Mouse (Mus musculus): ENCODE measurements around the gene Scml4.

DNA sequence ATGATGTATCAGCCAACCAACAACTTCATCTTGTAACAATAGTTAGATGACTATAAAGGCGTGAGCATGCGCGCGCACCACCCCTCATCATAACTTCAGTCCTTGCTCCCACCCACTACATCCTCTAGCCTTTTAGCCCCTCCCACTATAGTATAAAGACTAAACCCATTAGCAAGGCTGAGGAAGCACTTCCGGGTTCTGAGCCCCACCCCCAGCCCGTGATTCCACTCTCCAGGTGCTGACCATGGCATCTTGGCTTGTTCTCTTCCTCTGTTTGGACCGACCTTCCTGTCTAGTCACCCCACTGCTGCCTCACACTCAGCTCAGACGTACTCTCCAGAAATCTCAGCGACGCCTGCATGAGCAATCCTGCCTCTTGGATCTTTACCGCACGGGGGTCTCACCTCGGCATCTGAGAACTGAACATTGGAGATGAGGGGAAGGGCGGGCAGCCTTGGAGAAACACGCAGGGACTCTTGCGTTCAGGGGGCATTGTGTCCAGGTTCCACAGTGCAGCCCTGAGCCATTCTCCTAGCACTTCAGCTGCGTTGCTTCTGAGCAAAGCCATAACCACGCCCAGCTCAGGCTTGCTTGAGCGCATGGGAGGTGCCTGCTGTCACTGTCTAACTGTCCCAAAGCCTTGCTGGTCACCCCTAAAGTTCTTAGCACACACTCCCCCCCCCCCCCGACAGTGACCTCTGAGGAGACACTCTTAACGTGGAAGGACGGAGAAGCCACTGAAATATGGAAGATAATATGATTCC lies 65.1 kb downstream of the Scml4 start:
- TF ChIP-seq ZC3H11A (IDR thresholded peaks at IDR 0.05; ENCODE audit: borderline replicate concordance, low read depth, low read length): no peak
- no peak for TF ChIP-seq HCFC1 (IDR thresholded peaks at IDR 0.05; ENCODE audit: borderline replicate concordance, insufficient read depth, low read length)
